Mouse (Mus musculus): ENCODE measurements around the gene Vmn2r66. TPM values are rescaled to one million over a fixed set of nuclear protein-coding genes. Genes with fewer than 3 reads are reported as not detected.

Vmn2r66 gene
- not detected in 2 replicates for polyA plus RNA-seq (2012; rRNA removed)

GRCm38 (mm10) chr7:85012168-85012567, at the start of gene Vmn2r66:
TSS of gene Vmn2r66 (minus strand) at chr7:85012268.
- no peak for DNase-seq (ENCODE audit: low read depth, low spot score)
- WGBS: 77% methylated on average over 1 of the region's 1 CpGs

- WGBS: 54% methylated on average over 2 of the region's 2 CpGs
- no peak for DNase-seq (ENCODE audit: low read depth, low spot score)
Measured at GRCm38 (mm10) chr7:84996694-84997093, 15.4 kb downstream of the Vmn2r66 start.

DNA sequence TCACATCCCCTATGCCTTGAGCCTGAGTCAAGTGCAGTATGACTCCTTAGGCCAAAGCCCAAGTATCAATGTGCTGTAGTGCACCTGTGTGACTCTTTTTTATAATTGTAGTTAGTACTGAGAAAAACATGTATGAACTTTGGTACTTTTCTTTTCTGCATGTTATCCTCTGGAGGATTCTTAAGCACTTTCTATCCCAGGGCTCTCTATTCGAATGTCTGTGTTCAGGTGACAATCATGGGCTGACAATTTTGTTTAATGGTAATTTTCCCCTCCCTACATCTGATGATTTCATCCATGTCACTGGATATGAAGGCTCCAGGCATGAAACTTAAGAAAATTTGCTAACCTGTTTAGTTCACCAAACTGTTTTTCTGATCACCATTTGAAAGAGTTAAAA, 48.1 kb downstream of the Vmn2r66 start, which contains the start of gene Vmn2r65:
Vmn2r65 (minus strand) TSS at position 101 of the 400 bp plus-strand sequence.
- WGBS: 32% methylated on average over 1 of the region's 1 CpGs
- DNase-seq (ENCODE audit: low read depth, low spot score): no peak

Other genes with a start within 250 kb of the Vmn2r66 start
- not detected in 2 replicates for gene Olfr291, start 158.7 kb downstream of the Vmn2r66 start, polyA plus RNA-seq (2012; rRNA removed)
- not detected in 2 replicates for gene Vmn2r65, start 48.2 kb downstream of the Vmn2r66 start, polyA plus RNA-seq (2012; rRNA removed)
- not detected in 2 replicates for gene Vmn2r67, start 143.7 kb upstream of the Vmn2r66 start, polyA plus RNA-seq (2012; rRNA removed)
- not detected in 2 replicates for gene Vmn2r68, start 225.5 kb upstream of the Vmn2r66 start, polyA plus RNA-seq (2012; rRNA removed)